Mouse (Mus musculus) stomach, postnatal 0 days (tissue): ENCODE results near the gene Mrtfa. TPM values are rescaled to one million over a fixed set of nuclear protein-coding genes. Genes with fewer than 3 reads are reported as not detected.

Experiments
- ATAC-seq: fragments of 200-750 bp; cut with Nextera tagmentation; 2 replicates; pipeline ENCODE4 v1.8.0; 2017; ENCODE audit not compliant: low FRiP score, low TSS enrichment
- DNase-seq: peaks from one replicate; pipeline ENCODE4 v3.0.0-alpha.2; 2016; ENCODE audit warnings: low spot score
- H3K27ac ChIP-seq: fragments of 300-500 bp; sonication (generic); replicated peaks from 2 replicates; pipeline ENCODE4 v1.5.1; 2014; ENCODE audit warnings: mild to moderate bottlenecking, control low read depth
- H3K27me3 ChIP-seq: fragments of 300-500 bp; sonication (generic); 2 replicates; pipeline ENCODE4 v1.6.1; 2014; ENCODE audit warnings: low read length; ENCODE audit not compliant: control insufficient read depth, insufficient read depth
- H3K36me3 ChIP-seq: fragments of 300-500 bp; sonication (generic); 2 replicates; pipeline ENCODE4 v1.6.1; 2014; ENCODE audit warnings: low read length, mixed read lengths; ENCODE audit not compliant: control insufficient read depth, insufficient read depth
- H3K4me1 ChIP-seq: fragments of 300-500 bp; sonication (generic); replicated peaks from 2 replicates; pipeline ENCODE4 v1.6.1; 2014; ENCODE audit warnings: antibody characterized with exemption; ENCODE audit not compliant: control insufficient read depth, insufficient read depth
- H3K4me2 ChIP-seq: fragments of 300-500 bp; sonication (generic); replicated peaks from 2 replicates; pipeline ENCODE4 v1.6.1; 2014; ENCODE audit warnings: low read depth, mild to moderate bottlenecking, control low read depth, moderate library complexity
- H3K4me3 ChIP-seq: fragments of 300-500 bp; sonication (generic); 2 replicates; pipeline ENCODE4 v1.5.1; 2014; ENCODE audit warnings: low read depth, low read length, control low read depth
- H3K9ac ChIP-seq: fragments of 300-500 bp; sonication (generic); 2 replicates; pipeline ENCODE4 v1.6.1; 2014; ENCODE audit warnings: mild to moderate bottlenecking, low read length, control low read depth, mixed read lengths
- H3K9me3 ChIP-seq: fragments of 300-500 bp; sonication (generic); 2 replicates; pipeline ENCODE4 v1.6.1; 2016; ENCODE audit warnings: low read length; ENCODE audit not compliant: control insufficient read depth
- CTCF ChIP-seq: IDR thresholded peaks from 2 replicates; pipeline ENCODE4 v1.5.1; 2016; ENCODE audit warnings: antibody characterized with exemption, low read depth, mild to moderate bottlenecking, moderate library complexity
- EP300 ChIP-seq: optimal IDR thresholded peaks from 2 replicates; pipeline ENCODE3; 2016; ENCODE audit warnings: antibody characterized with exemption
- WGBS: fragments of 180-500 bp; shearing (Covaris S2); extraction: QIAGEN DNeasy Blood & Tissue Kit; methylation state at CpG from one replicate; pipeline ENCODE4 v1.1.7; 2014; 5-methylcytosine and 5-hydroxymethylcytosine counted together
- polyA plus RNA-seq: library from polyadenylated mRNA; unstranded; fragments of >200 nt; fragmentation: Nextera tagmentation; extraction: Ambion mirVana; gene quantifications from 2 replicates; pipeline ENCODE4 v1.2.1, GENCODE M21; 2015

Gene Mrtfa
- polyA plus RNA-seq, 1 experiment from 2014 or later = 12.6 TPM

- H3K4me2 ChIP-seq = peak within 1 kb of the TSS; percentile 58
- TF ChIP-seq EP300 = no peak
- peak; percentile 69 for TF ChIP-seq CTCF
- H3K27me3 ChIP-seq = no peaks in the 10 kb centered on the region
- H3K4me3 ChIP-seq = peak within 1 kb of the TSS; percentile 44
- no peaks in the 10 kb centered on the region for H3K9me3 ChIP-seq
- DNase-seq = peak; percentile 52
- peak within 1 kb of the TSS; percentile 58 for H3K9ac ChIP-seq
- 2% methylated on average over 25 of the region's 25 CpGs for WGBS
- peak; percentile 67 for ATAC-seq
- peak within 1 kb of the TSS; percentile 76 for H3K27ac ChIP-seq
- H3K36me3 ChIP-seq = no peaks in the 10 kb centered on the region
- H3K4me1 ChIP-seq = no peaks in the 10 kb centered on the region
Observed at GRCm38 (mm10) chr15:81235086-81235920, 44.7 kb upstream of the Mrtfa start, which contains the start of gene Mchr1. Gene Mchr1 (plus strand): TSS chr15:81235499.

- TF ChIP-seq EP300 (no peak), CTCF (no peak)
- 72% methylated on average over 7 of the region's 7 CpGs for WGBS
- H3K27ac ChIP-seq = no peak overlapping the region
- no peak overlapping the region for H3K4me2 ChIP-seq
- DNase-seq (no peak), ATAC-seq (no peak)
- no peak overlapping the region for H3K4me3 ChIP-seq
- H3K9ac ChIP-seq = no peak overlapping the region
- no peaks in the 10 kb centered on the region for H3K9me3 ChIP-seq
- no peaks in the 10 kb centered on the region for H3K36me3 ChIP-seq
- H3K27me3 ChIP-seq = no peaks in the 10 kb centered on the region
- no peaks in the 10 kb centered on the region for H3K4me1 ChIP-seq
Observed at GRCm38 (mm10) chr15:81231325-81231724, 40.8 kb upstream of the Mrtfa start.

- no peak for TF ChIP-seq CTCF
- TF ChIP-seq EP300 = no peak
- no peaks in the 10 kb centered on the region for H3K27me3 ChIP-seq
- WGBS = 63% methylated on average over 3 of the region's 3 CpGs
- no peaks in the 10 kb centered on the region for H3K9me3 ChIP-seq
- H3K4me3 ChIP-seq = no peak overlapping the region
- no peaks in the 10 kb centered on the region for H3K36me3 ChIP-seq
- DNase-seq (no peak), ATAC-seq (no peak)
- no peak overlapping the region for H3K4me2 ChIP-seq
- no peak overlapping the region for H3K9ac ChIP-seq
- H3K27ac ChIP-seq = no peak overlapping the region
- H3K4me1 ChIP-seq = no peaks in the 10 kb centered on the region
Observed at GRCm38 (mm10) chr15:81229791-81230190, 39.2 kb upstream of the Mrtfa start.

- Histone ChIP-seq H3K27me3 (no peaks in the 10 kb centered on the region), H3K36me3 (no peaks in the 10 kb centered on the region), H3K9me3 (no peaks in the 10 kb centered on the region), H3K9ac (no peak overlapping the region), H3K27ac (no peak overlapping the region), H3K4me3 (no peak overlapping the region), H3K4me1 (no peaks in the 10 kb centered on the region), H3K4me2 (no peak overlapping the region)
- 85% methylated on average over 3 of the region's 3 CpGs for WGBS
- no peak for TF ChIP-seq CTCF
- TF ChIP-seq EP300 = no peak
- ATAC-seq (no peak), DNase-seq (no peak)
Observed at GRCm38 (mm10) chr15:81228258-81228657, 37.7 kb upstream of the Mrtfa start.

- no peak for DNase-seq
- H3K9me3 ChIP-seq = no peaks in the 10 kb centered on the region
- no peak overlapping the region for H3K9ac ChIP-seq
- ATAC-seq = no peak
- no peak overlapping the region for H3K4me3 ChIP-seq
- no peak overlapping the region for H3K4me2 ChIP-seq
- H3K27me3 ChIP-seq = no peaks in the 10 kb centered on the region
- no peak overlapping the region for H3K27ac ChIP-seq
- no peaks in the 10 kb centered on the region for H3K36me3 ChIP-seq
- no peaks in the 10 kb centered on the region for H3K4me1 ChIP-seq
- WGBS = 85% methylated on average over 3 of the region's 3 CpGs
- TF ChIP-seq CTCF = no peak
- no peak for TF ChIP-seq EP300
Observed at GRCm38 (mm10) chr15:81227275-81227674, 36.7 kb upstream of the Mrtfa start.

- ATAC-seq (no peak), DNase-seq (no peak)
- H3K27ac ChIP-seq = no peak overlapping the region
- 70% methylated on average over 4 of the region's 4 CpGs for WGBS
- H3K9ac ChIP-seq = no peak overlapping the region
- H3K4me3 ChIP-seq = no peak overlapping the region
- no peaks in the 10 kb centered on the region for H3K4me1 ChIP-seq
- H3K36me3 ChIP-seq = no peaks in the 10 kb centered on the region
- no peaks in the 10 kb centered on the region for H3K9me3 ChIP-seq
- no peaks in the 10 kb centered on the region for H3K27me3 ChIP-seq
- TF ChIP-seq CTCF = no peak
- no peak for TF ChIP-seq EP300
- H3K4me2 ChIP-seq = no peak overlapping the region
Observed at GRCm38 (mm10) chr15:81226796-81227195, 36.2 kb upstream of the Mrtfa start.
